Mouse (Mus musculus) kidney, adult 2 months (tissue): Measurements from ENCODE around the gene Foxn4.

ENCODE experiments used
- CTCF ChIP-seq: fragments of 200-500 bp; conservative IDR thresholded peaks from 2 replicates; pipeline ENCODE4 v1.5.1; 2011; ENCODE audit warnings: low read depth, mild to moderate bottlenecking, control low read depth, low read length, moderate library complexity, mixed read lengths; ENCODE audit not compliant: insufficient read depth, insufficient read length
- POLR2A ChIP-seq: fragments of 200-500 bp; IDR thresholded peaks from one replicate; pipeline ENCODE4 v1.6.1; 2011; ENCODE audit warnings: low read depth, low read length, control low read depth

DNA sequence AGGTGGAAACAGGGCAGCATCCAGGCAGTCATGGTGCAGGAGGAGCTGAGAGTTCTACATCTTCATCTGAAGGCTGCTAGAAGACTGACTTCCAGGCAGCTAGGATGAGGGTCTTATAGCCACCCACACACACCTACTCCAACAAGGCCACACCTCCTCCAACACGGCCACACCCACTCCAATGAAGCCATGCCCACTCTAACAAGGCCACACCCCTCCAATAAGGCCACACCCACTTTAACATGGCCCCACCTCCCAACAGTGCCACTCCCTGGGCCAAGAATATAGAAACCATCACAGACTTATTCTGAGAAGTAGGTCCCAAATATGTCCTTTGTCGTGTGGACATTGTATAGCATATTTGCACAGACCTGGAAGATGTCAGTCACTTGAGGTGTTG, 67.4 kb downstream of the Foxn4 start:
- TF ChIP-seq CTCF = no peak
- no peak for TF ChIP-seq POLR2A
